Mouse (Mus musculus): ENCODE results near the gene Gm10337. TPM values are rescaled to one million over a fixed set of nuclear protein-coding genes. Genes with fewer than 3 reads are reported as not detected.

Gm10337 gene
- polyA plus RNA-seq, 1 experiment from 2014 or later: 4.8 TPM

GRCm38 (mm10) chr15:102524892-102525485 is 21.5 kb downstream of the Gm10337 start, which contains the start of gene Npff:
Npff (minus strand) TSS chr15:102524942.
- Histone ChIP-seq H3K9me3 (replicated peaks) (no peaks in the 10 kb centered on the region), H3K4me3 (no peak within 1 kb of the TSS), H3K36me3 (peaks cover 80% of the 10 kb centered on the region), H3K27me3 (ENCODE audit: low read depth, poor library complexity, severe bottlenecking) (no peaks in the 10 kb centered on the region), H3K27ac (no peak within 1 kb of the TSS), H3K4me1 (peaks cover 10% of the 10 kb centered on the region; the same call in 1 of the 2 replicates)
- peak; percentile 87 for DNase-seq (ENCODE audit: low spot score)
- WGBS: 7% methylated on average over 3 of the region's 3 CpGs

- DNase-seq (ENCODE audit: low spot score): no peak
- Histone ChIP-seq H3K36me3 (peaks cover 80% of the 10 kb centered on the region), H3K4me1 (peaks cover 4% of the 10 kb centered on the region; the same call in 1 of the 2 replicates)
These were observed 22.8 kb downstream of the Gm10337 start for GRCm38 (mm10) chr15:102526111-102527002.

GRCm38 (mm10) chr15:102527936-102528335 is 24.4 kb downstream of the Gm10337 start:
- WGBS: 89% methylated on average over 3 of the region's 3 CpGs
- Histone ChIP-seq H3K27me3 (ENCODE audit: low read depth, poor library complexity, severe bottlenecking) (no peaks in the 10 kb centered on the region), H3K4me1 (peaks cover 4% of the 10 kb centered on the region; the same call in 1 of the 2 replicates), H3K36me3 (peaks cover 80% of the 10 kb centered on the region), H3K27ac (no peak overlapping the region), H3K9me3 (replicated peaks) (no peaks in the 10 kb centered on the region), H3K4me3 (no peak overlapping the region)
- no peak for DNase-seq (ENCODE audit: low spot score)

More at GRCm38 (mm10) chr15:102526111-102527002, 22.8 kb downstream of the Gm10337 start:
- H3K4me3 ChIP-seq: no peak overlapping the region
- no peaks in the 10 kb centered on the region for H3K27me3 ChIP-seq (ENCODE audit: low read depth, poor library complexity, severe bottlenecking)
- no peaks in the 10 kb centered on the region for H3K9me3 ChIP-seq (replicated peaks)
- WGBS: 86% methylated on average over 6 of the region's 6 CpGs
- H3K27ac ChIP-seq: no peak overlapping the region

- H3K4me3 ChIP-seq: no peak overlapping the region
- WGBS: 95% methylated on average over 1 of the region's 1 CpGs
- peaks cover 82% of the 10 kb centered on the region for H3K36me3 ChIP-seq
These were observed 24.9 kb downstream of the Gm10337 start for GRCm38 (mm10) chr15:102528396-102528795.

GRCm38 (mm10) chr15:102530566-102530965 is 27.0 kb downstream of the Gm10337 start:
- H3K27me3 ChIP-seq (ENCODE audit: low read depth, poor library complexity, severe bottlenecking): no peaks in the 10 kb centered on the region
- H3K27ac ChIP-seq: no peak overlapping the region
- no peak for DNase-seq (ENCODE audit: low spot score)
- no peaks in the 10 kb centered on the region for H3K9me3 ChIP-seq (replicated peaks)
- H3K36me3 ChIP-seq: peaks cover 86% of the 10 kb centered on the region
- H3K4me1 ChIP-seq: peaks cover 10% of the 10 kb centered on the region
- 81% methylated on average over 4 of the region's 4 CpGs for WGBS
- no peak overlapping the region for H3K4me3 ChIP-seq

More at GRCm38 (mm10) chr15:102528396-102528795, 24.9 kb downstream of the Gm10337 start:
- Histone ChIP-seq H3K4me1 (peaks cover 4% of the 10 kb centered on the region; the same call in 1 of the 2 replicates), H3K9me3 (replicated peaks) (no peaks in the 10 kb centered on the region), H3K27ac (no peak overlapping the region), H3K27me3 (ENCODE audit: low read depth, poor library complexity, severe bottlenecking) (no peaks in the 10 kb centered on the region)
- no peak for DNase-seq (ENCODE audit: low spot score)

GRCm38 (mm10) chr15:102531586-102531985 is 28.1 kb downstream of the Gm10337 start:
- WGBS: 68% methylated on average over 4 of the region's 4 CpGs
- no peaks in the 10 kb centered on the region for H3K9me3 ChIP-seq (replicated peaks)
- peaks cover 10% of the 10 kb centered on the region for H3K4me1 ChIP-seq
- DNase-seq (ENCODE audit: low spot score): no peak
- H3K27ac ChIP-seq: no peak overlapping the region
- H3K36me3 ChIP-seq: peaks cover 92% of the 10 kb centered on the region
- H3K4me3 ChIP-seq: no peak overlapping the region
- no peaks in the 10 kb centered on the region for H3K27me3 ChIP-seq (ENCODE audit: low read depth, poor library complexity, severe bottlenecking)

- 92% methylated on average over 3 of the region's 3 CpGs for WGBS
- no peak for DNase-seq (ENCODE audit: low spot score)
- peaks cover 95% of the 10 kb centered on the region for H3K36me3 ChIP-seq
These were observed 28.8 kb downstream of the Gm10337 start for GRCm38 (mm10) chr15:102532106-102532900.

GRCm38 (mm10) chr15:102533926-102534325 is 30.4 kb downstream of the Gm10337 start:
- WGBS: 78% methylated on average over 7 of the region's 7 CpGs
- H3K4me3 ChIP-seq: no peak overlapping the region
- H3K4me1 ChIP-seq: peaks cover 10% of the 10 kb centered on the region
- no peak for DNase-seq (ENCODE audit: low spot score)
- H3K27me3 ChIP-seq (ENCODE audit: low read depth, poor library complexity, severe bottlenecking): no peaks in the 10 kb centered on the region
- H3K9me3 ChIP-seq (replicated peaks): no peaks in the 10 kb centered on the region
- 0 out of 2 replicates have a peak overlapping the region, but pooled peaks have one; percentile 0 for H3K27ac ChIP-seq
- H3K36me3 ChIP-seq: peaks cover 87% of the 10 kb centered on the region

More at GRCm38 (mm10) chr15:102532106-102532900, 28.8 kb downstream of the Gm10337 start:
- H3K27ac ChIP-seq: no peak overlapping the region
- H3K9me3 ChIP-seq (replicated peaks): no peaks in the 10 kb centered on the region
- H3K4me1 ChIP-seq: peaks cover 10% of the 10 kb centered on the region
- H3K4me3 ChIP-seq: no peak overlapping the region
- no peaks in the 10 kb centered on the region for H3K27me3 ChIP-seq (ENCODE audit: low read depth, poor library complexity, severe bottlenecking)

- no peak for DNase-seq (ENCODE audit: low spot score)
- Histone ChIP-seq H3K36me3 (peaks cover 86% of the 10 kb centered on the region), H3K9me3 (replicated peaks) (no peaks in the 10 kb centered on the region), H3K27ac (no peak overlapping the region), H3K27me3 (ENCODE audit: low read depth, poor library complexity, severe bottlenecking) (no peaks in the 10 kb centered on the region), H3K4me1 (no peaks in the 10 kb centered on the region), H3K4me3 (no peak overlapping the region)
- WGBS: 92% methylated on average over 4 of the region's 4 CpGs
These were observed 41.3 kb downstream of the Gm10337 start for GRCm38 (mm10) chr15:102544801-102545200.

- 89% methylated on average over 3 of the region's 3 CpGs for WGBS
These were observed 42.7 kb downstream of the Gm10337 start for GRCm38 (mm10) chr15:102546246-102546645.

GRCm38 (mm10) chr15:102546677-102547427 is 43.3 kb downstream of the Gm10337 start:
- Histone ChIP-seq H3K4me1 (no peaks in the 10 kb centered on the region), H3K9me3 (replicated peaks) (no peaks in the 10 kb centered on the region), H3K27ac (no peak overlapping the region), H3K27me3 (ENCODE audit: low read depth, poor library complexity, severe bottlenecking) (no peaks in the 10 kb centered on the region), H3K4me3 (no peak overlapping the region), H3K36me3 (peaks cover 82% of the 10 kb centered on the region)
- no peak for DNase-seq (ENCODE audit: low spot score)
- 94% methylated on average over 3 of the region's 3 CpGs for WGBS

More at GRCm38 (mm10) chr15:102546246-102546645, 42.7 kb downstream of the Gm10337 start:
- no peaks in the 10 kb centered on the region for H3K4me1 ChIP-seq
- H3K9me3 ChIP-seq (replicated peaks): no peaks in the 10 kb centered on the region
- no peak overlapping the region for H3K27ac ChIP-seq
- peaks cover 82% of the 10 kb centered on the region for H3K36me3 ChIP-seq
- DNase-seq (ENCODE audit: low spot score): no peak
- no peaks in the 10 kb centered on the region for H3K27me3 ChIP-seq (ENCODE audit: low read depth, poor library complexity, severe bottlenecking)
- no peak overlapping the region for H3K4me3 ChIP-seq

GRCm38 (mm10) chr15:102547478-102547877 is 44.0 kb downstream of the Gm10337 start:
- WGBS: 97% methylated on average over 3 of the region's 3 CpGs
- no peak for DNase-seq (ENCODE audit: low spot score)
- H3K4me3 ChIP-seq: no peak overlapping the region
- no peak overlapping the region for H3K27ac ChIP-seq
- no peaks in the 10 kb centered on the region for H3K27me3 ChIP-seq (ENCODE audit: low read depth, poor library complexity, severe bottlenecking)
- H3K4me1 ChIP-seq: no peaks in the 10 kb centered on the region
- H3K36me3 ChIP-seq: peaks cover 83% of the 10 kb centered on the region
- no peaks in the 10 kb centered on the region for H3K9me3 ChIP-seq (replicated peaks)
